Mouse (Mus musculus) fat pad, adult 2 months (tissue): ENCODE measurements around the gene Ostc.

Experiments
- DNase-seq: peaks from one replicate; pipeline ENCODE4 v3.0.0-alpha.2; 2011; ENCODE audit warnings: low read depth, low spot score; ENCODE audit errors: extremely low read depth

Ostc gene

GRCm38 (mm10) chr3:130712891-130713290 lies 3.6 kb upstream of the Ostc start:
- no peak for DNase-seq

- no peak for DNase-seq
Observed at GRCm38 (mm10) chr3:130710103-130710502, 859 bp upstream of the Ostc start.

DNA sequence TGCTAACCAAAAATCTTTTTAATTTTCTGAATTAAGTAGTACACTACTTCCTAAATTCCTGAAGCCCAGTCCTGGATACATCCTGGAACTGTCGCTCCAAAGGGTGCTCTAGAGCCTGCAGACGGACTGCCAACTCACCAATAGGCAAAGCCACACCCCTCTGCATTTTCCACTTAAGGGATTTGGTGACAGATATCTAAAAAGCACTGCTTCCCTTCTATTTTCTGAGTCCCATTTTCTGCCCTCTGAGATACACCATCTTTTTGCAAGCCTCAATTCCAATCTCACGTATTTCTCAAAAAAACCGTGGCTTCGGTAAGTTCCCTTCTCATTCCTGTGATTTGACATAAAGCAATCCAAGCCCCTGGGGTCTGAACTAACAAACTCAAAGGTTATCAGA lies 715 bp downstream of the Ostc start:
- DNase-seq: no peak

DNA sequence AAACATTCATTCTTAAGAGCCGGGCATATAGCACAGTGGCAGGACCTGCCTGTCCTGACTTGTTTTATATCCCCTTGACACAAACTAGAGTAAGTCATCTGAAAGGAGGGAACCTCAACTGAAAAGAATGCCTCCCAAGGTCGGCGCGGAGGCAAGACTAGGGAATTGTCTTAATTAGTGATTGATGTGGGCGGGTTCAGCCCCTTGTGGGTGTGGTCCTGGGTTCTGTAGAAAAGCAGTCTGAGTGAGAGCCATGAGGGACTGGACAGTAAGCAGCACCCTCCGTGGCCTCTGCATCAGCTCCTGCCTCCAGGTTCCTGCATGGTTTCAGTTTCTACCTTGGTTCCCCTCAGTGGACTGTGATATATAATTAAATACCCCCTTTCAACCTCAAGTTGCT lies 7.0 kb downstream of the Ostc start:
- no peak for DNase-seq

- no peak for DNase-seq
Observed at GRCm38 (mm10) chr3:130697622-130698021, 11.6 kb downstream of the Ostc start.

GRCm38 (mm10) chr3:130694705-130695104 lies 14.5 kb downstream of the Ostc start:
- no peak for DNase-seq

- DNase-seq: no peak
Observed at GRCm38 (mm10) chr3:130694041-130694593, 15.1 kb downstream of the Ostc start.

- no peak for DNase-seq
Observed at GRCm38 (mm10) chr3:130691596-130692170, 17.6 kb downstream of the Ostc start.

DNA sequence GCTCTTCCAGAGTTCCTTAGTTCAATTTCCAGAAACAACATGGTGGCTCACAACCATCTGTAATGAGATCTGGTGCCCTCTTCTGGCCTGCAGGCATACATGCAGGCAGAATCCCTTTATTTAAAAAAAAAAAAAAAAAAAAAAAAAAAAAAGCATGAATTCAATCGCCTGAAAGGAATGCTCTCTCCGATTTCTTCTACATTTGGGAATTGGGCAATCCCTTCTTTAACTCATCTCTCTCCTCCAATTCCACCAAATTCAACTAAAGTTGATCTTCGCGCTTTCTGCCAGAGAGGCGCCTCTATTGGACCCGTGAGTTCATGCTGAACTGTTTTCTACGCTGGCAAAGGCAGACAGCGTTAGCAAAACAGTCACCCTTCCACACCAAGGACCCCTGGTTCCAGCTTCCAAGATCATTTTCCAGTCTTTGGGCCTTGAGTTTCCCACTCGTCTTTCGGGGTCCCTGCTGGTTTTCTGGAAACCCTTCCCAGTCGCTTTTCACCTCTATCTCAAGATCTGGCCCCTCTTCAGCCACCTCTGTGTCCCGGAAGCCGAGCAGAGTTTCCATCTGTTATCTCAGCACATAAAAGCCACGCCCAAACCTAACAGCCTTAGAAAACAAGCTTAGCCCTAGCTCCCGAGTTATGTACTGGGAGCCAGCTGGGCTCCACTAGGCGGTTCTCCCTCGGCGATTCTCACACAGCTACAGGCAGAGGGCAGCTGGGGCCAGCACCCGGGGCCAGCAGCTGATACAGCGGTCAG lies 18.2 kb downstream of the Ostc start:
- DNase-seq: no peak

GRCm38 (mm10) chr3:130689630-130690029 lies 19.6 kb downstream of the Ostc start:
- no peak for DNase-seq

DNA sequence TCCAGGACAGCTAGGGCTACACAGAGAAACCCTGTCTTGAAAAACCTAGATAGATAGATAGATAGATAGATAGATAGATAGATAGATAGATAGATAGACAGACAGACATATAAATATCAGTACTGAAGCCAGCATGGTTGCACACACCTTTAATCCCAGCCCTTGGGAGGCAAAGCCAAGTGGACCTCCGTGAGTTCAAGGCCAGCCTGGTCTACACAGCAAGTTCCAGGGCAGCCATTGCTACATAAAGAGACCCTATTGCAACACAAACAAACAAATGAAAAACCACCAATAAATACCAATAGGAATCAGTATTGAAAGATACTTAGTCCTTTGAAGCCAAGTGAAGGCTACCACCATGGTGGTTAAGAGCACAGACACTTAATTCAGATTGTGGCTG lies 22.2 kb downstream of the Ostc start:
- no peak for DNase-seq

GRCm38 (mm10) chr3:130685014-130685366 lies 24.3 kb downstream of the Ostc start:
- DNase-seq: no peak

DNA sequence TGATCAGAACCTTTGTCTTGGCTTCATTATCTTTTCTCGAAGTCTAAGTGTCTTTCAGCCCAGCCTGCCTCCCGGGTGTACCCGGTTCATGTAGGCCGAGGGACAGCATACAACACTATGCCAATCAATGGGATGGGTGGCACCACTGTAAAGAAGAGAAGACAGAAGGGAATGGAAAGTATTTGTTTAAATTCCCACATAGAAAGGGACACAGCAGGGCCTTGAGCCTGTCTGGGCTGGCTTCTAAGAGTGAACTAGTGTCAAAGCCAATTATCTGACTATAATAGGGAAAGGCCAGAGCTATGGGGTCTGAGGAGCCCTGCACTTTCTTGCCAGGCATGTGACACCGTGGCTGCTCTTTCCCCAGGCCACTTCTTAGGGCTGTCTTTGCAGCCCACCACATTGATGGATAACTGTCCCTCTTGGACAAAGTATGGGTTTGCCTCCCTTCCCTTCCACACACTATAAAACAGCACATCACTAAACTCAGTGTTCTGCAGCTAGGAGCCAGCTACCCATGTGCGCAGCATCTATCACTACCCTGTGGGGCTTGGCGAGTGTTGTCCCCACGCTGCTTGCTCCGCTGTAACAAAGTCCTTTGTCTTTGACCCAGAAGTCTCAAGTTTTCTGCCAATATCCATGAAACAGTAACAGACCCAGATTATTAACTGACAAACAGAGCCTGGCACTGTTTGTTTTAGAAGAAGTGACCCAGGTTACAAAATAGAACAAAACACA lies 24.8 kb downstream of the Ostc start:
- DNase-seq: no peak

GRCm38 (mm10) chr3:130683836-130684235 lies 25.4 kb downstream of the Ostc start:
- DNase-seq: no peak

GRCm38 (mm10) chr3:130682183-130682582 lies 27.1 kb downstream of the Ostc start:
- no peak for DNase-seq

DNA sequence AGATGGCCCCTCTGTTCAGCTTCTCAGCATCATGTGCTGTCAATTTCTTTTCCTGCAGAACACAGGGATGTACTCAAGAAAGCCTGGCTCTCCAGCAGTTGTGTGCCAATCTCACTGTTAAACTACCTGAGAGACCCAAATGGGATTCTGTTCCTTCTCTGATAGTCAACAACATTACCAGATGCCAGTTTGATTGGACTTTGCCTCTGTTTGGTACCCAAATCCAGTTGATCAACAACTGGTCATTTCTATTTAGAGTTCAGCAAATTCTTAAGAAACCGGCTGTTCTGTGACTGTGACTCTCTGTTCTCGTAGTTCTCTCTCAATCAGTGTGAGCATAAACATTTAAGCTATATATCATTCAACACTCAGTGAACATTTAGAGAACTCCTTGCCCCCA lies 28.0 kb downstream of the Ostc start:
- no peak for DNase-seq

DNA sequence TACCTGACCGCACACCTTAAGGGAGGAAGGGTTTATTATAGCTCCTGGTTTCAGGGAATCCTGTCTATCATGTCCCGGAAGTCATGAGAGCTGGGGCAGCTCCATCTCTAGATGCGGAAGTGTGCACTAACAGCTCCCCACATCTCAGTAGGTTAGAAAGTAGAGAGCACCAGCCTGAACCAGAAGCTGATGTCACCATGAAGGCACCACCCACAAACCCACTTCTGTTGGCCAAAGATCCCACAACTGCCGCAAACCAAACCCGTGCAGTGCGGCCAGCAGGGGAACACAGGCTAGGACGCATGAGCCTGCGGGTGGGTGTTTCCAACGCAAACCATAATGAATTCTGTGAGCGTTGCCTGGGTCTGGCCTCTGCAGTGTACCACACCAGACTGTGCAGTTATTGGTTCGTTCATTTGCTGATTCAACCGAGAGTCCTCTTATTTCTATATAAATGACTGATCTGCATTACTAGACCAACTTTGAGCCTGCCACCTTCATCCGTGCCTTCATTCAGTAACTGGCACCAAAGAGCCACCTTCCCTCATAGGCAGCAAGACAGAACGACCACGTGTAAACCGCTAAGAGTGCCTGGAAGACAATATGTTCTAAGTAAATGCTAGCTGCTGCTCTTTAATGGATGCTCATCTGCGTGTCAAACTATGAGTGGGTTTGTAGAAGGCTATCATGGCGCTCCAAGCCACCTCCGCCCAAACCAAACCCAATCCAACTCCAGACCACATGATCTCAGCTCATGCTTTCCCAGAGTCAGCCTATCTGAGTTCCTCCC lies 31.4 kb downstream of the Ostc start:
- no peak for DNase-seq

- no peak for DNase-seq
Observed at GRCm38 (mm10) chr3:130671291-130671690, 38.0 kb downstream of the Ostc start.

GRCm38 (mm10) chr3:130662496-130662895 lies 46.7 kb downstream of the Ostc start:
- DNase-seq: no peak

DNA sequence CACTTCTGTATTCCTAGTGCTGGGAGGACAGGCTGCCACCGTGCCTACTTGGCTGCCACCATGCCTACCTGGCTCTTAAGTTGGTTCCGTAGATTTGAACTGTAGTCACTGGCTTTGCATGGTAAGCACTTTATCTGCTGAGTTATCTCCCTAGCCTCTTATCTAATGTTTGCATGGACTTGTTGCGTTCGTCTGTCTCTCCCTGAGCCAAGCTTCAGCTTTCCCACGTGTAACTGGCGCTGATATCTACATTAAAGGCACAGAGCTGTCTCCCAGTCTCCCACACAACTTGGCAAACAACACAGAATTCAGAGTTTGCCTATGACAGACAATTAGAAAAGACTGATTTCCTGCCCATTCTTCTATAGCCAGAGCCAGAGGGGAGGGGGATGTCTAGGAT lies 48.6 kb downstream of the Ostc start:
- no peak for DNase-seq

GRCm38 (mm10) chr3:130649569-130649968 lies 59.7 kb downstream of the Ostc start:
- no peak for DNase-seq
